Mouse (Mus musculus): ENCODE measurements around the gene AB124611. TPM values are rescaled to one million over a fixed set of nuclear protein-coding genes. Genes with fewer than 3 reads are reported as not detected.

Gene AB124611
- total RNA-seq, 2 experiments from 2014 or later, result 0.34 TPM; not detected in 1

DNA sequence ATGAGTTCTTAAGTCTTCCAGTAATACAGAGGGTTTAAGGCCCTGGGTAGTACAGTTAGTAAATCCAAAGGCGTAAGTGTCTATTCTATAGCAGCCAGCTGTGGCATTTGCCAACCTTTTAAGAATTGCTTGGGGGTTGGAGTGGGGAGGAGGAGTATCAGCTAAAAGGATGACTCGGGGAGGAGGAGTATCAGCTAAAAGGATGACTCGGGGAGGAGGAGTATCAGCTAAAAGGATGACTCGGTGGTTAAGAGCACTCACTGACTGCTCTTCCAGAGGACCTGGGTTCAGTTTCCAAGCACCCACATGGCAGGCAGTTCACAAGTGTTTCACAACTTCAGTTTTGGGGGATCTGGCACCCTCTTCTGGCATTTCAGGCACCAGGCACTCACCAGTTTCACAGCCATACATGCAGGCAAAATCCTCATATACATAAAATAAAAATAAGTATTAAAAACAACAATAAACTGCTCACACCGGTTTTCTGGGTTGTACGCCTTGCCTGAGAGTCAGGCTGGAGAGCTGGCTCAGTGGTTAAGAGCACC, 29.3 kb downstream of the AB124611 start:
- intact Hi-C loops (cut with DNase I), result no loop called here
- DNase-seq (ENCODE audit: low spot score in 2 of 2), result no peak

DNA sequence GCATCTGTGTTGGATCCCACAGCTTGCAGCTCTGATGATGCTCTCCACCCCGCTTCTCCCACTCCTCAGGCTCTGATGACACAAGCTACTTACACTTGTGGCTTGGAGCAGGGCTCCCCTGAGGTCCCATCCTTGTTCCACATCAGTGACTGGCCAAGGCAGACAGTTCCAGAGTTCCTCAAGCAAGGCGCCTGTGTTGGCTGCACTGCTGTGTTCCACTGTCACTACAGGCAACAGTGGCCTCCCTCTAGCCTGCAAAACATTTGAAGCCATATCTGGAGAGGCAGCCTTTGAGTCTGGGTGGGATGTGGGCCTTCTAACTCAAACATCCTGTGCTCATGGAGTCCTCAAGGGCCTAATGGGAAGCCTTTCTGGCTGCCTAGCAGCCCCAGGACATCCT, 31.0 kb downstream of the AB124611 start:
- intact Hi-C loops (cut with DNase I), result no loop called here
- no peak for DNase-seq (ENCODE audit: low spot score in 2 of 2)

DNA sequence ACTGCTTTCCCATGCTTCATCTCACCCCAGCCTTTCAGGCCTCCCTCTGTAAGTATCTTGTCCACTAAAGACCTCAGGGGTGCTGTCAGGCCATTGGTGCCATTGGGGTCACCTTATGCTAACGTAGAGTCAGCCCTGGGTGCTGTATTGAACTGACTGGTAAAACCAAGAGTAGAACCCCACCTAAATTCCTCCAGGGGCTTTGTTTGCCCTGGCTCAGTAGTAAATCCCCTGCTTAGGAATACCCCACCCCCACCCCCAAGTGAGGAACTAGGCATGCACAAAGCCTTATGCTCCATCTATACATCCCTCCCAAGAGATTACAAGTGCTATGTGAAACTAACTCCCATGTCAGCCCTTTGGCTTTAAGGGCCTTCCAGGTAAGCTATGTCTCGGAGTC, 31.6 kb downstream of the AB124611 start:
- intact Hi-C loops (cut with DNase I), result no loop called here
- no peak for DNase-seq (ENCODE audit: low spot score in 2 of 2)

DNA sequence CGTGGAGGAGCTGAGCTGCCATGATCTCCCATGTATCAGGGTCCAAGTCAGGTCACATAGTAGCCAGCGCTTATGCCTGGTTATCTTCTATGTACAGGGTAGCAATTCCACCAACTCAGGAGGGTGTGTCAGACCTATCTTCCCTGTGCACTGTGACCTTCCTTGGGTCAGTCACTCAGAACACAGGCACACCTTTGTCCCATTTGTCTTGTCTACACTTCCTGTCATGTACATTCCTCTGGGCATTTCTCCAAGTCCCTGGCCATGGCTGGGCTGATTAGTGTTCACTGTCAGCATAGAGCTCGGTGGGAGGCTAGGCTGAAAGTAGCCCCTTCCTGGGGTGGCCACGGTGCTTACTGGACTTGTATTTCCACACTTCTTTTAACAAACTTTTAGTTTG, 32.4 kb downstream of the AB124611 start:
- DNase-seq (ENCODE audit: low spot score in 2 of 2), result no peak

DNA sequence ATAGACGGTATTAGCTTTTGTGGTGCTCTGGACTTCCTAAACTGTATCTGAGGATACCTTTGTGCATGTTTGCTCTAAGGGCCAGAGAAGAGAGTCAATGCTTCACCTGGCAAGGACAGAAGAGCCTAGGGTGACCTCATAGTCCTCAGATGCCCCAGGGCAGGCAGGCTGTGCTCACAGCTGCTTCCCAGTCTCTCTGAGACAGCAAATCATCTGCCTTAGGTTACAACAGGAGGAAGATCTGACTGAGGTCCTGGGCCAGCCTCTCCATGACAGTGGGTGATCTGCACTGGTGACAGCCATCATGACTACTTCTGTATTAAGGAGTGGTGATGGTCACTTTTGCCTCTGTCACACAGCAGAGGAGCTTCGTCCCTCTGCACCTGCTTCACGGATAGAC, 33.2 kb downstream of the AB124611 start:
- DNase-seq (ENCODE audit: low spot score in 2 of 2), result no peak
- intact Hi-C loops (cut with DNase I), result no loop called here

More for the DNA sequence above, 32.4 kb downstream of the AB124611 start:
- intact Hi-C loops (cut with DNase I), result no loop called here

DNA sequence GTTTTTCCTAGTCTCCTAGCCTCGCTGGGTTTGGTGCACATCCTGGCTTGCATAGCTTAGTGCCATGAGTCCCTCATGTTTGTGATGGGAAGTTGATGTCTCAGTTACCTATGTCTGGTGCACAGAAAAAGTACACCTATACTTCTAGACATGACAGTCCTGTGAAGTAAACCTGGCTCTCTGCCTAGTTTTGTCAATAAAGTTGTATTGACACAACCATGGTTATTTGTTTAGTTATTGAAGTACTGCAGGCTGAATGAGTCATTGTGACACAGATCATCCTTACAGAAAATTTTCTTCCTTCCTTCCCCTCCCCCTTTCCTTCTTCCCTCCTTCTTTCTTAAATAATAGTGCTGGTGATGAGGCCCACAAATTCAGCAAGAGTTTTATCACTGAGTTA, 38.4 kb downstream of the AB124611 start:
- DNase-seq (ENCODE audit: low spot score in 2 of 2), result no peak
- intact Hi-C loops (cut with DNase I), result no loop called here

DNA sequence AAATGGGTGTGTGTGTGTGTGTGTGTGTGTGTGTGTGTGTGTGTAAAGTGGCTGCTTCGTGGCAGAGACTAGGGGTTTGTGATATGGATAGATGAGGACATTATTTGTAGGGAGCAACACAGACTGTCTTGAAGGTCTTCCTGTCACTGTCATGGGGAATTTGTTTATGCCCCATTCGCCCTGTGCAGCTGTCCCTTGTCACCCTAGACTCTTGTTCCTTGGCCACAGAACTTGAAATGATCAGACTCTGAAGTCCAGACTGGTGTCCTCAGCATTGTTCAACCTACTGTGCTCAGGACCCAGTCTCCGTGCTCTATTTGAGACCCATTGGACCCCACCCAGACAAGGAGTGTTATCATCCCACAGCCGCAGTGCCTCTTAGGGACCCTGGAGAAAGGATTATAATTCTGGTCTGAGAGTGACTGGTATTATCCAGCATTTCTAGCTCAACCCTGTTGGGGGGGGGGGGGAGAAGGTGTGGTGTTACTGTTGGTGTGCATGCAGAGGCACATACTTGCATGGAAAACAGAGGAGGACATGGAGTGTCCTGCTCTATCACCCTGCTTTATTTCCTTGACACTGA, 39.1 kb downstream of the AB124611 start:
- intact Hi-C loops (cut with DNase I), result no loop called here
- DNase-seq (ENCODE audit: low spot score in 2 of 2), result no peak

DNA sequence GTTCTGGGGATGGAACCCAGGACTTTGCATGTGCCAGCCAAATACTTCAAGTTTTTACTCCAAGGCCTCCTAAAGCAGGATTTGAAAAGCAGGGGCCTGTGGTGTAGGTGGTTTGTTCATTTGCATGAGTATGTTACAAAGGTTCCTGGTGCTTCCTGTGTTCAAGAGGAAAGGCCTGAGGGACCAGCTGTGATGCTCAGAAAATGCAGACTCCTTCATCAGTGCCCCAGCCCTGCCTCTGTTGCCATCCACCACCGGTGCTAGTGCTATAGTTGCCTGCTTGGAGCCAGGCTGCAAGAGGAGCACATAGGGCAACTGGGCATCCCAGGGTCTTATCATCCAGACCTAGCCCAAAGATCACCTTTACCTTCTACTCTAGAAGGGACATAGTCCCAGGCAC, 40.6 kb downstream of the AB124611 start:
- DNase-seq (ENCODE audit: low spot score in 2 of 2), result no peak
- intact Hi-C loops (cut with DNase I), result no loop called here

DNA sequence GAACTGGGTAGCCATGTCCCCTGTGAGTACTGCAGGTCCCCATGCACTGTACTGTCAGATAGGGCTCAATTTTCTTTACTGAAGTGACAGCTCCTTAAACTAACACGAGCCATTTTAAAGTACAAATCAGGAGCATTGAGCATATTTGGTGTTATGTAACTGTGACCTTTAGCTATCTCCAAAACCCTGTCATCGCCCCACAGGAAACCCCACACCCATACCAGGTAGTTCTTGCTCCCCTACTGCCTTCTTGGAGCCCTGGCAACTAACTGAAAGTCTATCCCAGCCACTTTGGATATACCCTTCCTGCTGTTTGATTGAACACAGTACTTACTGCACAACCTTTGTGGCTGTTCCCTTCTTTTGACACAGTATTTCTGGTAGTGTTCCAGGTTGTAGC, 41.1 kb downstream of the AB124611 start:
- no peak for DNase-seq (ENCODE audit: low spot score in 2 of 2)
- intact Hi-C loops (cut with DNase I), result no loop called here

DNA sequence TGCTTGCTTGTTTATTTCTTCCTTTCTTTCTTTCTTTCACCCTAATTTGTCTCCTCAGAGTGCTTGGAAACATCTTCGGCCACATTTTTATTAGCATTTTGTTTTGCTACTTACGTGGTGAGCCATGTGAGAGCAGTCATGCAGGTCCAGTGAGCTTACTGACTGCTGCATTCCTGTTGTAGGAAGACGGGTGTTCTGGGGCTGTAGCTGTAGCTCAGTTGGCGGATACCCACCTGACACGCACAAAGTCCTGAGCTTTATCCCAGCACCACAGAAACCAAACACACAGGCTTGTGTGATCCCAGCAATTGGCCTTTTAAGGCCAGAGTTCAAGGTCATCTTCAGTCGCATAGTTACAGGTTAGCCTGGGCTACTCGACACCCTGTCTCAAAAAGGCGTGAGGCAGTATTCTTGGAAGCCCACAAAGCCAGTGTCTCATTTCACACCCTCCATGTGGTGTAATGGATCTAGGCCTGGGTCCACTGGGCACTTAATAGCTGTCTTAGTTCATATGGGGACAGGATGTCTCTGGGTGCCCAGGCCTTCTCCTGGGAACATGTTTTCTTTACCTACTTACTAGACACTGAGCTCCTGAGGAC, 42.8 kb downstream of the AB124611 start:
- no peak for DNase-seq (ENCODE audit: low spot score in 2 of 2)
- intact Hi-C loops (cut with DNase I), result no loop called here

DNA sequence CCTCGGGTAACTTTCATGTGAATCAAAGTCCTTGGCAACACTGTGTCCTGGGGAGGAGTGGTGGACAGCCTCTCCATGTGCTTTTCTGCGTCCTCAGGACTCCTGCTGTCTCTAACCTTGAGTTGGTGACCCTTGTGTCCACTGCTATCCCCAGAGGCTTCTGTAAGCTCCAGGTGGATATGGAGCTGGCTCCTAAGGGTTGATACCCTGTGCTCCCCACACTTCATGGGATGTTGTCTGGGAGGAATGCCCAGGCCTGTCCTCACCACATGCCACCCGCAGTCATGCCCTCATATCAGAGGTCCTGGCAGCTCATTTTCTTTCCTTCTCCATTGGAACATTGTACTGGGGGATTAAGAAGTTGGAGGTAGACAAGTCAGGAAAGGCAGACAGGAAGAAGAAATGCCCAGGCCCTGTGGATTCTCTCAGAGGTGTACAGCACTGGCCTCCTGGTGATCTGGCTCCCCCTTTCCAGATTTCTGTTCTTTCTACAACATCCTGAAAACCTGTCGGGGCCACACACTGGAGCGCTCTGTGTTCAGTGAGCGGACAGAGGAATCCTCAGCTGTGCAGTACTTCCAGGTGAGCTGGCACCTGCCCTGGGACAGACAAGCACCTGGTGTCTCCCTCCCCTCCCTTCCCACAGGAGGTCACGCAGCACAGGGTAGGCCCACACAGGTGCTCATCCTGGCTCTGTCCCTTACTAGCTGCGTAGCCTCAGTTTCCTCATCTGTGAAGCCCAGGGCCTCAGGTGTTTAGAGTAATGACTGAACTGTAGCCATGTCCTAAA, 48.2 kb downstream of the AB124611 start:
- DNase-seq (ENCODE audit: low spot score in 2 of 2), result no peak
- intact Hi-C loops (cut with DNase I), result no loop called here

DNA sequence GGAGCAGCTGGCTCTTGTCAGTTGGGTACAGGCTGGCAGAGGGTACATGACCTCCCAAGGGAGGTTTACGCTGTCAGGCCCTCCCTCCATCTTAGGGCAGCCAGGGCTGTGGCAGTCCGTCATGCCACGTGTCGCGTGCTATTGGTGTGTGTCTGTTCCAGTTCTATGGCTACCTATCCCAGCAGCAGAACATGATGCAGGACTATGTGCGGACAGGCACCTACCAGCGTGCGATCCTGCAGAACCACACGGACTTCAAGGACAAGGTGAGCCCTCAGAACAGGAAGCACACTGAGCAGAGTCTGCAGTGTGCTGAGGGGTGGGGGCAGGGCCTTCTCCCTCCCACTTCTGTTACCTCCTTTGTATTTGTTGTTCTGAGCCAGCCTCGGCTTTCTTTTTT, 49.3 kb downstream of the AB124611 start:
- intact Hi-C loops (cut with DNase I), result no loop called here
- DNase-seq (ENCODE audit: low spot score in 2 of 2), result no peak

DNA sequence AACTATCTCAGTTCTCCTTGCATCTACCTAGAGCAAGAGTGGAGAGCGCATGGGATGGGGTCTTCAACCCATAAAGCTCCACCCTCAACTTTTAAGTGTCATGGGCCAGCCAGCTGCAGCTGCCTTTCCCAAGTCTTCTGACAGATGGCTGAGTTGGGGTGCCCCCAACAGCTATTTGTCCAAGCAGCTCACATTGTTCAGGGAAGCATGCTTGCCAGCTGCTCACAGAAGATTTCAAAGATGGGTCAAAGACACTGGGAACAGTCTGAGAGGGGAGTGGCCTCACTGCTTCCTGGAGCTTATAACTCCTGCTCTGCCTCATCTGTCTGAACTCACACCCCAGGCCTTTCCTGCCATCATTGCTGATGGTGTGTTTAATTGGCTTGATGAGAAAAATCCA, 50.3 kb downstream of the AB124611 start:
- intact Hi-C loops (cut with DNase I), result no loop called here

DNA sequence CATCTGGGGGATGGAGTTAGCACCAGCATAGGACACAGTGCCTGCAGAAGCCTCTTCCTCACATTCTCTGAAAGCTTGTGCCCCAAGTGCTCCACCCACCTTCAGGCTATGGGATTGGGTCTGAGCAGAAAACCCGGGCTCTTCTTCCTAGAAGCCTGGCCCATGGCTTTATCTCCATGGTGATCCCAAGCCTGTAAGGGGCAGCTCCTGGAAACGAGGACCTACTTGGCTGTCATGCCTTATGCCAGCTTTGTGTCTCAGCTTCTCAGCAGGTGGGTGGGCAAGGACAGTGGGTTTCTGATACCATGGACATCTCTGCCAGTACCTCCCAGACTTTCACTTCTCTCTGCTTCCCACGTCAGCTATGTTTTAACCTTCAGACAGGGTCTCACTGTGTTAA, 52.2 kb downstream of the AB124611 start:
- intact Hi-C loops (cut with DNase I), result no loop called here
- no peak for DNase-seq (ENCODE audit: low spot score in 2 of 2)

More for the DNA sequence above, 50.3 kb downstream of the AB124611 start:
- no peak for DNase-seq (ENCODE audit: low spot score in 2 of 2)

DNA sequence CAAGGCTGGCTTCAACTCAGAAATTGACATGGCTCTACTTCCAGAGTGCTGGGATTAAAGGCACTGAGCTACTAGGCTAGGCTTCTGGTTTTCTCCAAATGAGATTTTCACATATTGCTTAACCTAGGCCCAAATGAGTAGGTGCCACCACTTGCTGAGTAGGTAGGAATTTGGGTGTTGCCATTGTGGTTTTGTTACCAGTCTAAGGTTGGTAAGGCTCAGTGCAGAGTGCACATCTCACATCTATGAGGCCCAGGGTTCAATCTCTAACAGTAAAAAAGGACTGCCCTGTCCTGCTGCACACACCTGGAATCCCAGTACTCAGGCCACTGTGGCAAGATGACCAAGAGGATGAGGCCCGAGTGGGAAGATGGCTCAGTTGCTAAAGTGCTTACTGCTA, 59.4 kb downstream of the AB124611 start:
- DNase-seq (ENCODE audit: low spot score in 2 of 2), result no peak
- intact Hi-C loops (cut with DNase I), result no loop called here

DNA sequence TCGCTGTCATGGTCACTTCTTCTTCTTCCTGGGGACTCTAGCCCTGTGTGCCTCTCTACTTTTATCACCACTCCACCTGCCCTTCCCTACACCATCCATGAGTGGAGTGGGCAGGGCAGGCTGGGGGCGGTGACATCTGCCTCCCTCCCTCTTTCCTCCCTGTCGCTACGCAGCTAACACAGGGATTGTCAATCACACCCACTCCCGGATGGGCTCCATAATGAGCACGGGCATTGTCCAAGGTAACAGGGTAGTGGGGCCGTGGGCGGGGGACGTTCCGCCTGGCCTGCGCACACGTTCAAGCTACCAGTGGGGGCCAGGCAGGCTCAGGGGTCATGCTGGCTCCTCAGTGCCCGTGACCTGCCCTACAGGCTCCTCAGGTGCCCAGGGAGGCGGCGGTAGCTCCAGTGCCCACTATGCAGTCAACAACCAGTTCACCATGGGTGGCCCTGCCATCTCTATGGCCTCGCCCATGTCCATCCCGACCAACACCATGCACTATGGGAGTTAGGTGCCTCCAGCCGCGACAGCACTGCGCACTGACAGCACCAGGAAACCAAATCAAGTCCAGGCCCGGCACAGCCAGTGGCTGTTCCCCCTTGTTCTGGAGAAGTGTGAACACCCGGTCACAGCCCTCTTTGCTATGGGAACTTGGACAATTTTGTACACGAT, 61.8 kb downstream of the AB124611 start:
- intact Hi-C loops (cut with DNase I), result no loop called here
- DNase-seq (ENCODE audit: low spot score in 2 of 2), result no peak

DNA sequence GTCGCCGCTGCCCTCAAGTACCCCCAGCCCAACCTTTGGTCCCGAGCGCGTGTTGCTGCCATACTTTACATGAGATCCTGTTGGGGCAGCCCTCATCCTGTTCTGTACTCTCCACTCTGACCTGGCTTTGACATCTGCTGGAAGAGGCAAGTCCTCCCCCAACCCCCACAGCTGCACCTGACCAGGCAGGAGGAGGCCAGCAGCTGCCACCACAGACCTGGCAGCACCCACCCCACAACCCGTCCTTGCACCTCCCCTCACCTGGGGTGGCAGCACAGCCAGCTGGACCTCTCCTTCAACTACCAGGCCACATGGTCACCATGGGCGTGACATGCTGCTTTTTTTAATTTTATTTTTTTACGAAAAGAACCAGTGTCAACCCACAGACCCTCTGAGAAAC, 62.4 kb downstream of the AB124611 start:
- intact Hi-C loops (cut with DNase I), result no loop called here
- no peak for DNase-seq (ENCODE audit: low spot score in 2 of 2)

DNA sequence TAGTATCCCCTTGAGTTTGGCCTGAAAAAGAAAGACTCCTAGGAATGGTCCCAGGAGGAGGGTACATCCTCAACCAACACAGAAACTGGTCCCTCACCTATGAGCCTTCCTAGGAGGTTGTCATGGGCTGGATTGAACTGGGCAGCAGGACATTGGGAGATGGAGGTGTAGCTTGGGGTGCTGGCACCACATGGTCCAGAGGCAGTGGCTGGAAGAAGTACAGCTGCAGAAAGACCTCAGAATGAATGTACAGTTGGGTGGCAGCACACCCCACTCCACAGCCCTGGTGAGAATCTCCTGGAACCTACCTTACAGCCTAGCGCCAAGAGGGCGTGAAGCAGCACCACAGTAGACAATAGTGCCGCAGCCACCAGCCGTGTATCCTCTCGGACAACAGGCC, 63.6 kb downstream of the AB124611 start:
- no peak for DNase-seq (ENCODE audit: low spot score in 2 of 2)
- intact Hi-C loops (cut with DNase I), result no loop called here

DNA sequence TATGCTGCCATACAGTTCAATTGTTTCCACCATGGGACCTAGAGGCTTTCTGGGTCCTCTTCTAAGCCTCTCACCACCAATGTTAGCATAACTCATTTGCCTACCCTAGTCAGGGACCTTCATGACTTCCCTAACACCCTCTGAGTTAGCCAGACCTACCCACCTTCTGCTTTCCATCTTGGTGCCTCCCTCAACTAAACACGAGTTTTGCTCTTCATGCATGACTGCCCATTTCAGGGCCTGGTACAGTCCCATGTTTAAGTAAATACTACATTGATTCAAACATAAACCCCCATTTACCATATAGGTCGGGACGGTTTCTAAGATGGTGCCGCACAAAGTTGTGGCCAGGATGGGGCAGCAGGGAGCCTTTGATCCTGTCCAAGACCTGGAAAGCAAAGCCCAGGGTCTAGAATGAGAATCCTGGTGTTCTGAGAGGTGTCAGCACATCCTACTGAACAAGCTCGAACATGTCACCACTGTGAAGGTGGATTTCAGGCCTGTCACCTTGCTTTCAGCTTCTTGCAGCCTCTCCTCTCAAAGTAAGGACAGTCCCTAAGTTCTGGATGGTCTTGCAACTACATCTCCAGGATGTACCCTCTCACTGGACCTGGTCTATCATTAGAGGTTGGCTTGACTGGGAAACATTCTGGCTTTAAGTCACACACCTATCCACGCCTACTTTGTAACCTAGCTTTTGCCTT, 65.3 kb downstream of the AB124611 start:
- intact Hi-C loops (cut with DNase I), result no loop called here

More for the DNA sequence above, 65.3 kb downstream of the AB124611 start:
- no peak for DNase-seq (ENCODE audit: low spot score in 2 of 2)
